19 mouse cellular contexts compared by ENCODE assay signal in genomic region chr5:147045929-147046328, GRCm38 (mm10). TPM values are rescaled to one million over a fixed set of nuclear protein-coding genes. Genes with fewer than 3 reads are reported as not detected.
DNase-seq lines count a peak whose midpoint lies in the region; ATAC-seq lines count a peak whose summit lies in the region.
"Had no signal": no experiment of that assay in that cellular context is flagged by ENCODE, and none has a peak within 500 bp of the region (broad histone marks: within the 10 kb centered on the region; RNA-seq: fewer than 3 reads in every experiment).

No protein-coding gene starts in this region.

- no peak overlapping the region for H3K27ac ChIP-seq in forebrain, embryonic 12.5 days
- H3K27ac ChIP-seq in forebrain, embryonic 13.5 days = no peak overlapping the region
- 0 out of 2 replicates have a peak overlapping the region, but pooled peaks have one; percentile 37 for H3K27ac ChIP-seq in kidney, embryonic 15.5 days
- no peak overlapping the region for H3K27ac ChIP-seq in kidney, embryonic 16.5 days (ENCODE audit: low read length)
- H3K27ac ChIP-seq in embryonic facial prominence, embryonic 10.5 days (replicated peaks) = no peak overlapping the region
- H3K27ac ChIP-seq: hindbrain, embryonic 12.5 days; liver, embryonic 12.5 days had no signal

- no peaks in the 10 kb centered on the region for H3K9me3 ChIP-seq in forebrain, embryonic 12.5 days
- H3K9me3 ChIP-seq in forebrain, embryonic 13.5 days (replicated peaks) = no peaks in the 10 kb centered on the region
- H3K9me3 ChIP-seq in kidney, embryonic 15.5 days (replicated peaks) = no peaks in the 10 kb centered on the region
- H3K9me3 ChIP-seq in kidney, embryonic 16.5 days (ENCODE audit: low read length) = no peaks in the 10 kb centered on the region
- no peaks in the 10 kb centered on the region for H3K9me3 ChIP-seq in megakaryocyte, embryonic 14.5 days
- H3K9me3 ChIP-seq in embryonic facial prominence, embryonic 10.5 days = no peaks in the 10 kb centered on the region
- H3K9me3 ChIP-seq: hindbrain, embryonic 12.5 days; liver, embryonic 12.5 days had no signal

- no peak overlapping the region for H3K4me3 ChIP-seq in forebrain, embryonic 12.5 days (replicated peaks)
- H3K4me3 ChIP-seq in forebrain, embryonic 13.5 days = no peak overlapping the region
- H3K4me3 ChIP-seq in kidney, embryonic 15.5 days (replicated peaks) = no peak overlapping the region
- no peak overlapping the region for H3K4me3 ChIP-seq in kidney, embryonic 16.5 days (ENCODE audit: low read length)
- peak overlapping the region; percentile 2 for H3K4me3 ChIP-seq in megakaryocyte, embryonic 14.5 days (replicated peaks)
- H3K4me3 ChIP-seq in embryonic facial prominence, embryonic 10.5 days = no peak overlapping the region
- H3K4me3 ChIP-seq: hindbrain, embryonic 12.5 days; liver, embryonic 12.5 days had no signal

- H3K27me3 ChIP-seq in forebrain, embryonic 12.5 days = no peaks in the 10 kb centered on the region
- peaks cover 3% of the 10 kb centered on the region; the same call in 1 of the 2 replicates for H3K27me3 ChIP-seq in forebrain, embryonic 13.5 days
- H3K27me3 ChIP-seq in kidney, embryonic 15.5 days = no peaks in the 10 kb centered on the region
- H3K27me3 ChIP-seq in kidney, embryonic 16.5 days (ENCODE audit: insufficient read depth, low read length) = no peaks in the 10 kb centered on the region
- H3K27me3 ChIP-seq in megakaryocyte, embryonic 14.5 days (replicated peaks) = no peaks in the 10 kb centered on the region
- no peaks in the 10 kb centered on the region for H3K27me3 ChIP-seq in splenic B cell, adult 2 months (ENCODE audit: control insufficient read depth, insufficient read depth, low read length, poor library complexity, severe bottlenecking)
- H3K27me3 ChIP-seq in embryonic facial prominence, embryonic 10.5 days (replicated peaks; ENCODE audit: low read depth, poor library complexity, severe bottlenecking) = no peaks in the 10 kb centered on the region
- H3K27me3 ChIP-seq: CH12.LX; liver, embryonic 12.5 days had no signal

- 62% methylated on average over 11 of the region's 11 CpGs for WGBS in forebrain, embryonic 12.5 days
- 61% methylated on average over 11 of the region's 11 CpGs for WGBS in forebrain, embryonic 13.5 days
- 53% methylated on average over 11 of the region's 11 CpGs for WGBS in kidney, embryonic 15.5 days
- 55% methylated on average over 11 of the region's 11 CpGs for WGBS in kidney, embryonic 16.5 days
- WGBS in embryonic facial prominence, embryonic 10.5 days = 79% methylated on average over 11 of the region's 11 CpGs

- H3K9ac ChIP-seq in forebrain, embryonic 12.5 days = no peak overlapping the region
- H3K9ac ChIP-seq in forebrain, embryonic 13.5 days = no peak overlapping the region
- H3K9ac ChIP-seq in kidney, embryonic 15.5 days = no peak overlapping the region
- H3K9ac ChIP-seq in kidney, embryonic 16.5 days (replicated peaks; ENCODE audit: low read length) = no peak overlapping the region
- H3K9ac ChIP-seq: forebrain, postnatal 0 days; hindbrain, embryonic 12.5 days; liver, embryonic 12.5 days; lung, embryonic 14.5 days had no signal

- peaks cover 36% of the 10 kb centered on the region for H3K4me1 ChIP-seq in forebrain, embryonic 12.5 days
- H3K4me1 ChIP-seq in forebrain, embryonic 13.5 days = peaks cover 37% of the 10 kb centered on the region
- peaks cover 55% of the 10 kb centered on the region for H3K4me1 ChIP-seq in kidney, embryonic 15.5 days
- peaks cover 46% of the 10 kb centered on the region for H3K4me1 ChIP-seq in kidney, embryonic 16.5 days (ENCODE audit: insufficient read depth, low read length)
- H3K4me1 ChIP-seq in megakaryocyte, embryonic 14.5 days = peaks cover 35% of the 10 kb centered on the region
- peaks cover 21% of the 10 kb centered on the region for H3K4me1 ChIP-seq in embryonic facial prominence, embryonic 10.5 days

- peak; percentile 27; the same call in 1 of the 2 replicates for ATAC-seq in forebrain, embryonic 12.5 days (ENCODE audit: low FRiP score)
- ATAC-seq in forebrain, embryonic 13.5 days = no peak
- ATAC-seq in kidney, embryonic 15.5 days (replicated peaks; ENCODE audit: low FRiP score) = no peak
- ATAC-seq in kidney, embryonic 16.5 days (ENCODE audit: low FRiP score, low TSS enrichment) = no peak
- no peak for ATAC-seq in megakaryocyte, adult 5-6 weeks (ENCODE audit: poor library complexity, severe bottlenecking)
- ATAC-seq: forebrain, postnatal 0 days; inflammation-experienced regulatory T-cells, adult 6 months; liver, embryonic 12.5 days; midbrain, embryonic 16.5 days had no signal

- peak; percentile 38 for DNase-seq in splenic B cell, adult 2 months (ENCODE audit: low read depth, low spot score)
- no peak for DNase-seq in embryonic facial prominence, embryonic 10.5 days (ENCODE audit: low spot score)
- DNase-seq: adrenal gland, postnatal 25 days; cerebellum, adult 9-11 months; forebrain, postnatal 0 days; kidney, postnatal 36 days; thymus, postnatal 25 days had no signal

- H3K36me3 ChIP-seq in forebrain, embryonic 12.5 days (replicated peaks) = no peaks in the 10 kb centered on the region
- no peaks in the 10 kb centered on the region for H3K36me3 ChIP-seq in forebrain, embryonic 13.5 days (ENCODE audit: poor library complexity, severe bottlenecking)
- peaks cover 11% of the 10 kb centered on the region; the same call in 1 of the 2 replicates for H3K36me3 ChIP-seq in kidney, embryonic 15.5 days
- peaks cover 11% of the 10 kb centered on the region for H3K36me3 ChIP-seq in kidney, embryonic 16.5 days (ENCODE audit: insufficient read depth, low read length)
- H3K36me3 ChIP-seq in megakaryocyte, embryonic 14.5 days (replicated peaks; ENCODE audit: low read length) = peaks cover 14% of the 10 kb centered on the region
- H3K36me3 ChIP-seq in splenic B cell, adult 2 months (ENCODE audit: control insufficient read depth, insufficient read depth, low read length, poor library complexity, severe bottlenecking) = no peaks in the 10 kb centered on the region; the same call in 1 of the 2 replicates
- peaks cover 9% of the 10 kb centered on the region for H3K36me3 ChIP-seq in embryonic facial prominence, embryonic 10.5 days (replicated peaks)
- H3K36me3 ChIP-seq: hindbrain, embryonic 12.5 days had no signal

- no peak overlapping the region for H3K4me2 ChIP-seq in forebrain, embryonic 12.5 days
- H3K4me2 ChIP-seq in forebrain, embryonic 13.5 days = no peak overlapping the region
- no peak overlapping the region for H3K4me2 ChIP-seq in kidney, embryonic 15.5 days
- H3K4me2 ChIP-seq in kidney, embryonic 16.5 days (replicated peaks; ENCODE audit: low read depth, low read length) = no peak overlapping the region
- H3K4me2 ChIP-seq: hindbrain, embryonic 12.5 days; liver, embryonic 12.5 days; lung, embryonic 14.5 days had no signal

RNA-seq across cellular contexts. Expression of gene Lnx2, which starts 30.5 kb away (rescaled TPM):
- polyA plus RNA-seq in forebrain, embryonic 12.5 days (2016; fragmentation: Nextera tagmentation; extraction: Ambion mirVana) = 7.4 and 7.7 TPM in 2 replicates
- polyA plus RNA-seq in forebrain, embryonic 13.5 days (2015; fragmentation: Nextera tagmentation; extraction: Ambion mirVana) = 4.7 and 5.6 TPM in 2 replicates
- 14.6 and 15.4 TPM in 2 replicates for polyA plus RNA-seq in kidney, embryonic 15.5 days (2015; fragmentation: Nextera tagmentation; extraction: Ambion mirVana)
- 16.0 and 17.9 TPM in 2 replicates for polyA plus RNA-seq in kidney, embryonic 16.5 days (2015; fragmentation: Nextera tagmentation; extraction: Ambion mirVana)
- 4.1 and 5.7 TPM in 2 replicates for polyA plus RNA-seq in megakaryocyte, embryonic 14.5 days (2012; ENCODE audit: insufficient read depth, low replicate concordance)
- 5.0 and 6.8 TPM in 2 replicates for total RNA-seq in megakaryocyte, adult 5-6 weeks (2015)
- 9.7 and 10.4 TPM in 2 replicates for total RNA-seq in megakaryocyte, adult 5-6 weeks (2017)
- 10.4 and 11.6 TPM in 2 replicates for polyA plus RNA-seq in embryonic facial prominence, embryonic 10.5 days (2016; fragmentation: Nextera tagmentation; extraction: Ambion mirVana)

RNA-seq across cellular contexts. Expression of gene Polr1d, which starts 30.9 kb away (rescaled TPM):
- 96.9 and 99.6 TPM in 2 replicates for polyA plus RNA-seq in forebrain, embryonic 12.5 days (2016; fragmentation: Nextera tagmentation; extraction: Ambion mirVana)
- 105 and 118 TPM in 2 replicates for polyA plus RNA-seq in forebrain, embryonic 13.5 days (2015; fragmentation: Nextera tagmentation; extraction: Ambion mirVana)
- 139 and 154 TPM in 2 replicates for polyA plus RNA-seq in kidney, embryonic 15.5 days (2015; fragmentation: Nextera tagmentation; extraction: Ambion mirVana)
- polyA plus RNA-seq in kidney, embryonic 16.5 days (2015; fragmentation: Nextera tagmentation; extraction: Ambion mirVana) = 137 and 142 TPM in 2 replicates
- 78.9 and 100 TPM in 2 replicates for polyA plus RNA-seq in megakaryocyte, embryonic 14.5 days (2012; ENCODE audit: insufficient read depth, low replicate concordance)
- 126 and 134 TPM in 2 replicates for total RNA-seq in megakaryocyte, adult 5-6 weeks (2015)
- 107 and 113 TPM in 2 replicates for total RNA-seq in megakaryocyte, adult 5-6 weeks (2017)
- polyA plus RNA-seq in embryonic facial prominence, embryonic 10.5 days (2016; fragmentation: Nextera tagmentation; extraction: Ambion mirVana) = 135 and 141 TPM in 2 replicates
